Comparison of ENCODE assay signal across 28 mouse cellular contexts in genomic region chr13:116056976-116057647, GRCm38 (mm10).
DNase-seq lines count a peak whose midpoint lies in the region; ATAC-seq and TF ChIP-seq lines count a peak whose summit lies in the region.
"Had no signal": no experiment of that assay in that cellular context is flagged by ENCODE, and none has a peak within 500 bp of the region (broad histone marks: within the 10 kb centered on the region; RNA-seq: fewer than 3 reads in every experiment).

No protein-coding gene starts in this region.

- H3K36me3 ChIP-seq in forebrain, embryonic 14.5 days (ENCODE audit: control insufficient read depth, insufficient read depth, low read length) = no peaks in the 10 kb centered on the region
- no peaks in the 10 kb centered on the region for H3K36me3 ChIP-seq in forebrain, embryonic 12.5 days (replicated peaks)
- no peaks in the 10 kb centered on the region for H3K36me3 ChIP-seq in thymus, adult 2 months (ENCODE audit: control insufficient read depth, insufficient read depth, low read length)
- H3K36me3 ChIP-seq: embryonic facial prominence, embryonic 12.5 days; embryonic facial prominence, embryonic 15.5 days; G1E; hindbrain, embryonic 10.5 days; hindbrain, embryonic 13.5 days; intestine, embryonic 15.5 days had no signal

- no peak for TF ChIP-seq CTCF in thymus, adult 2 months (IDR thresholded peaks at IDR 0.05; ENCODE audit: borderline replicate concordance, control insufficient read depth, extremely low read depth, insufficient read depth, low read length, poor library complexity)

- 28% methylated on average over 5 of the region's 5 CpGs for WGBS in forebrain, embryonic 14.5 days
- 46% methylated on average over 5 of the region's 5 CpGs for WGBS in forebrain, embryonic 12.5 days
- WGBS in thymus, adult 2 months = 86% methylated on average over 5 of the region's 5 CpGs

- peak; percentile 42; the same call in 1 of the 2 replicates for ATAC-seq in forebrain, embryonic 14.5 days
- no peak for ATAC-seq in forebrain, embryonic 12.5 days (ENCODE audit: low FRiP score)
- ATAC-seq: hindbrain, embryonic 16.5 days; intestine, embryonic 15.5 days; Patski had no signal

- H3K4me1 ChIP-seq in forebrain, embryonic 14.5 days (ENCODE audit: control insufficient read depth, insufficient read depth, low read length) = peaks cover 2% of the 10 kb centered on the region; the same call in 1 of the 2 replicates
- H3K4me1 ChIP-seq in forebrain, embryonic 12.5 days = peaks cover 3% of the 10 kb centered on the region; the same call in 1 of the 2 replicates
- H3K4me1 ChIP-seq in thymus, adult 2 months (replicated peaks; ENCODE audit: control insufficient read depth, insufficient read depth, low read length) = no peaks in the 10 kb centered on the region
- H3K4me1 ChIP-seq: embryonic facial prominence, embryonic 12.5 days; embryonic facial prominence, embryonic 15.5 days; hindbrain, embryonic 10.5 days; hindbrain, embryonic 13.5 days; intestine, embryonic 15.5 days had no signal

- H3K9me3 ChIP-seq in forebrain, embryonic 14.5 days (replicated peaks; ENCODE audit: control insufficient read depth, low read length) = no peaks in the 10 kb centered on the region
- no peaks in the 10 kb centered on the region for H3K9me3 ChIP-seq in forebrain, embryonic 12.5 days
- H3K9me3 ChIP-seq: embryonic facial prominence, embryonic 12.5 days; embryonic facial prominence, embryonic 15.5 days; G1E; hindbrain, embryonic 10.5 days; hindbrain, embryonic 13.5 days; intestine, embryonic 15.5 days had no signal

- no peak overlapping the region for H3K4me2 ChIP-seq in forebrain, embryonic 14.5 days (ENCODE audit: low read length)
- no peak overlapping the region for H3K4me2 ChIP-seq in forebrain, embryonic 12.5 days
- H3K4me2 ChIP-seq: embryonic facial prominence, embryonic 12.5 days; embryonic facial prominence, embryonic 15.5 days; heart, embryonic 11.5 days; hindbrain, embryonic 13.5 days; intestine, embryonic 15.5 days had no signal

- no peaks in the 10 kb centered on the region for H3K27me3 ChIP-seq in forebrain, embryonic 14.5 days (replicated peaks; ENCODE audit: control insufficient read depth, insufficient read depth, low read length)
- H3K27me3 ChIP-seq in forebrain, embryonic 12.5 days = no peaks in the 10 kb centered on the region
- H3K27me3 ChIP-seq in thymus, adult 2 months (ENCODE audit: control insufficient read depth, insufficient read depth, low read length) = no peaks in the 10 kb centered on the region
- H3K27me3 ChIP-seq: CH12.LX; embryonic facial prominence, embryonic 12.5 days; embryonic facial prominence, embryonic 15.5 days; hindbrain, embryonic 13.5 days; intestine, embryonic 15.5 days had no signal

- no peak overlapping the region for H3K9ac ChIP-seq in forebrain, embryonic 14.5 days (ENCODE audit: low read length)
- H3K9ac ChIP-seq in forebrain, embryonic 12.5 days = no peak overlapping the region
- H3K9ac ChIP-seq: embryonic facial prominence, embryonic 12.5 days; embryonic facial prominence, embryonic 15.5 days; hindbrain, embryonic 13.5 days; intestine, embryonic 15.5 days had no signal

- DNase-seq in forebrain, embryonic 14.5 days (ENCODE audit: low spot score) = peak; percentile 27
- peak; percentile 4 for DNase-seq in brain, adult 2 months (ENCODE audit: low read depth, low spot score)
- peak; percentile 16 for DNase-seq in brain, embryonic 18.5 days (ENCODE audit: low read depth, low spot score)
- no peak for DNase-seq in thymus, adult 2 months
- DNase-seq in gastrocnemius, adult 8-10 months (ENCODE audit: low spot score in 2 of 2) = no peak
- DNase-seq: adrenal gland, adult 2 months; adrenal gland, postnatal 14 days; B cell, adult 2 months; cerebellum, adult 11 months; cerebellum, adult 2 months; cerebellum, adult 9-11 months; cerebellum, postnatal 25 days; gastrocnemius, postnatal 14 days; heart, adult 11 months; heart, postnatal 36 days; kidney, adult 11 months; kidney, adult 8-10 months had no signal

- TF ChIP-seq POLR2A in thymus, adult 2 months (IDR thresholded peaks at IDR 0.05; ENCODE audit: control insufficient read depth, extremely low read depth, insufficient read depth, low read length, poor library complexity) = no peak

- no peak overlapping the region for H3K4me3 ChIP-seq in forebrain, embryonic 14.5 days (ENCODE audit: low read depth, low read length)
- no peak overlapping the region for H3K4me3 ChIP-seq in forebrain, embryonic 12.5 days (replicated peaks)
- H3K4me3 ChIP-seq in thymus, adult 2 months (ENCODE audit: control insufficient read depth, insufficient read depth, low read length) = no peak overlapping the region
- H3K4me3 ChIP-seq: embryonic facial prominence, embryonic 12.5 days; embryonic facial prominence, embryonic 15.5 days; hindbrain, embryonic 10.5 days; hindbrain, embryonic 13.5 days; intestine, embryonic 15.5 days had no signal

- no peak overlapping the region; the same call in 1 of the 2 replicates for H3K27ac ChIP-seq in forebrain, embryonic 14.5 days (ENCODE audit: low read depth, low read length)
- H3K27ac ChIP-seq in forebrain, embryonic 12.5 days = no peak overlapping the region
- no peak overlapping the region for H3K27ac ChIP-seq in thymus, adult 2 months (ENCODE audit: control insufficient read depth, insufficient read depth, low read length)
- H3K27ac ChIP-seq: embryonic facial prominence, embryonic 12.5 days; embryonic facial prominence, embryonic 15.5 days; hindbrain, embryonic 10.5 days; hindbrain, embryonic 13.5 days; intestine, embryonic 15.5 days had no signal

Comparison
In these comparisons a context has a peak if more than half of its experiments do, and no peak if none do; other contexts are left out.
1. DNase-seq: peak in forebrain, embryonic 14.5 days (single experiment), brain, adult 2 months (single experiment) and brain, embryonic 18.5 days (single experiment); none in thymus, adult 2 months (single experiment) and gastrocnemius, adult 8-10 months (0 of 2).